Comparison of ENCODE assay signal across 31 mouse cellular contexts in genomic region chr16:16438436-16438835, GRCm38 (mm10).
A peak's percentile ranks its signal among the peaks of the same experiment; 100 is the strongest.
DNase-seq lines count a peak whose midpoint lies in the region; ATAC-seq and TF ChIP-seq lines count a peak whose summit lies in the region.
"Had no signal": no experiment of that assay in that cellular context is flagged by ENCODE, and none has a peak within 500 bp of the region (broad histone marks: within the 10 kb centered on the region; RNA-seq: fewer than 3 reads in every experiment).

No protein-coding gene starts in this region.

- H3K4me3 ChIP-seq in hindbrain, embryonic 11.5 days (ENCODE audit: low read depth, low read length), result no peak overlapping the region
- H3K4me3 ChIP-seq in hindbrain, postnatal 0 days (ENCODE audit: low read length), result no peak overlapping the region
- no peak overlapping the region for H3K4me3 ChIP-seq in embryonic facial prominence, embryonic 11.5 days (ENCODE audit: low read depth, low read length)
- H3K4me3 ChIP-seq: forebrain, embryonic 15.5 days; gastrocnemius, adult 2 months; heart, adult 2 months; heart, embryonic 13.5 days; hindbrain, embryonic 10.5 days; kidney, embryonic 15.5 days; liver, embryonic 15.5 days; lung, embryonic 15.5 days; midbrain, embryonic 12.5 days; myocyte; neural tube, embryonic 12.5 days had no signal

- no peaks in the 10 kb centered on the region for H3K4me1 ChIP-seq in hindbrain, embryonic 11.5 days (replicated peaks; ENCODE audit: control insufficient read depth, insufficient read depth, low read length)
- no peaks in the 10 kb centered on the region for H3K4me1 ChIP-seq in hindbrain, postnatal 0 days (ENCODE audit: insufficient read depth, low read length)
- no peaks in the 10 kb centered on the region for H3K4me1 ChIP-seq in embryonic facial prominence, embryonic 11.5 days (ENCODE audit: control insufficient read depth, insufficient read depth, low read length)
- H3K4me1 ChIP-seq: forebrain, embryonic 15.5 days; heart, embryonic 13.5 days; hindbrain, embryonic 10.5 days; kidney, embryonic 15.5 days; liver, embryonic 15.5 days; lung, embryonic 15.5 days; midbrain, embryonic 12.5 days; neural tube, embryonic 12.5 days had no signal

- H3K4me2 ChIP-seq in hindbrain, embryonic 11.5 days (replicated peaks; ENCODE audit: low read depth, low read length), result no peak overlapping the region
- H3K4me2 ChIP-seq in hindbrain, postnatal 0 days (ENCODE audit: low read depth, low read length), result no peak overlapping the region
- no peak overlapping the region for H3K4me2 ChIP-seq in embryonic facial prominence, embryonic 11.5 days (ENCODE audit: low read depth, low read length)
- H3K4me2 ChIP-seq: forebrain, embryonic 15.5 days; heart, embryonic 13.5 days; kidney, embryonic 15.5 days; liver, embryonic 15.5 days; lung, embryonic 15.5 days; midbrain, embryonic 12.5 days; neural tube, embryonic 12.5 days had no signal

- peak; percentile 9 for DNase-seq in hindbrain, embryonic 11.5 days (ENCODE audit: low spot score)
- no peak for DNase-seq in hindbrain, postnatal 0 days (ENCODE audit: low spot score)
- DNase-seq in embryo, embryonic 10 days (ENCODE audit: low spot score), result peak; percentile 5
- peak; percentile 70 for DNase-seq in embryonic facial prominence, embryonic 11.5 days (ENCODE audit: low spot score)
- DNase-seq in mesoderm, embryonic 11.5 days (ENCODE audit: low read depth, low spot score), result peak; percentile 13
- DNase-seq in retina, embryonic 14.5 days (ENCODE audit: low spot score), result no peak
- no peak for DNase-seq in spleen, postnatal 4 days (ENCODE audit: low spot score in 2 of 2)
- DNase-seq: adrenal gland, postnatal 10 days; cerebellum, adult 8-10 months; cerebellum, postnatal 25 days; gastrocnemius, adult 2 months; gastrocnemius, postnatal 36 days; heart, adult 2 months; heart, postnatal 10 days; kidney, adult 18-20 months; kidney, postnatal 36 days; left cerebral cortex, postnatal 4 days; liver; right cerebral cortex, postnatal 4 days; thymus, adult 2 months had no signal

- H3K9ac ChIP-seq in hindbrain, embryonic 11.5 days (ENCODE audit: low read depth, low read length), result no peak overlapping the region
- H3K9ac ChIP-seq in hindbrain, postnatal 0 days (replicated peaks; ENCODE audit: low read length), result no peak overlapping the region
- H3K9ac ChIP-seq in embryonic facial prominence, embryonic 11.5 days (replicated peaks; ENCODE audit: low read length), result no peak overlapping the region
- H3K9ac ChIP-seq: forebrain, embryonic 15.5 days; heart, embryonic 13.5 days; kidney, embryonic 15.5 days; liver, embryonic 15.5 days; lung, embryonic 15.5 days; midbrain, embryonic 12.5 days; neural tube, embryonic 12.5 days had no signal

- 75% methylated on average over 1 of the region's 1 CpGs for WGBS in hindbrain, embryonic 11.5 days
- 68% methylated on average over 1 of the region's 1 CpGs for WGBS in hindbrain, postnatal 0 days
- 19% methylated on average over 1 of the region's 1 CpGs for WGBS in embryonic facial prominence, embryonic 11.5 days

- H3K27ac ChIP-seq in hindbrain, embryonic 11.5 days (ENCODE audit: low read depth, low read length), result no peak overlapping the region
- H3K27ac ChIP-seq in hindbrain, postnatal 0 days, result no peak overlapping the region
- H3K27ac ChIP-seq in embryonic facial prominence, embryonic 11.5 days (replicated peaks; ENCODE audit: low read depth, low read length), result no peak overlapping the region
- H3K27ac ChIP-seq: forebrain, embryonic 15.5 days; gastrocnemius, adult 2 months; heart, adult 2 months; heart, embryonic 13.5 days; hindbrain, embryonic 10.5 days; kidney, embryonic 15.5 days; liver, embryonic 15.5 days; lung, embryonic 15.5 days; midbrain, embryonic 12.5 days; neural tube, embryonic 12.5 days had no signal

- H3K9me3 ChIP-seq in hindbrain, embryonic 11.5 days (ENCODE audit: control insufficient read depth, low read length), result no peaks in the 10 kb centered on the region
- no peaks in the 10 kb centered on the region for H3K9me3 ChIP-seq in hindbrain, postnatal 0 days (ENCODE audit: low read length)
- no peaks in the 10 kb centered on the region for H3K9me3 ChIP-seq in embryonic facial prominence, embryonic 11.5 days (replicated peaks; ENCODE audit: control insufficient read depth, low read length)
- H3K9me3 ChIP-seq: forebrain, embryonic 15.5 days; heart, embryonic 13.5 days; hindbrain, embryonic 10.5 days; kidney, embryonic 15.5 days; liver, embryonic 15.5 days; lung, embryonic 15.5 days; midbrain, embryonic 12.5 days; neural tube, embryonic 12.5 days had no signal

- TF ChIP-seq CTCF in hindbrain, postnatal 0 days (IDR thresholded peaks at IDR 0.05; ENCODE audit: low read depth), result no peak

- no peak for ATAC-seq in hindbrain, embryonic 11.5 days (ENCODE audit: low FRiP score)
- ATAC-seq in hindbrain, postnatal 0 days, result no peak
- ATAC-seq in embryonic facial prominence, embryonic 11.5 days (replicated peaks; ENCODE audit: insufficient number of reproducible peaks, low FRiP score, low TSS enrichment, low read depth), result no peak
- ATAC-seq: forebrain, embryonic 15.5 days; inflammation-experienced regulatory T-cells, adult 6 months; Patski had no signal

- no peaks in the 10 kb centered on the region for H3K27me3 ChIP-seq in hindbrain, embryonic 11.5 days (ENCODE audit: control insufficient read depth, insufficient read depth, low read length)
- no peaks in the 10 kb centered on the region for H3K27me3 ChIP-seq in hindbrain, postnatal 0 days (ENCODE audit: insufficient read depth, low read length)
- H3K27me3 ChIP-seq in embryonic facial prominence, embryonic 11.5 days (ENCODE audit: control insufficient read depth, insufficient read depth, low read length), result no peaks in the 10 kb centered on the region
- H3K27me3 ChIP-seq: forebrain, embryonic 15.5 days; heart, embryonic 13.5 days; kidney, embryonic 15.5 days; liver, embryonic 15.5 days; lung, embryonic 15.5 days; midbrain, embryonic 12.5 days; neural tube, embryonic 12.5 days; Patski had no signal

- no peaks in the 10 kb centered on the region for H3K36me3 ChIP-seq in hindbrain, embryonic 11.5 days (ENCODE audit: control insufficient read depth, insufficient read depth, low read length)
- peaks cover 13% of the 10 kb centered on the region for H3K36me3 ChIP-seq in hindbrain, postnatal 0 days (ENCODE audit: insufficient read depth, low read length)
- H3K36me3 ChIP-seq in embryonic facial prominence, embryonic 11.5 days (replicated peaks; ENCODE audit: control insufficient read depth, insufficient read depth, low read depth, low read length), result no peaks in the 10 kb centered on the region
- H3K36me3 ChIP-seq: lung, embryonic 15.5 days had no signal

Comparison
In these comparisons a context has a peak if more than half of its experiments do, and no peak if none do; other contexts are left out.
1. DNase-seq: peak in hindbrain, embryonic 11.5 days (single experiment), embryo, embryonic 10 days (single experiment), embryonic facial prominence, embryonic 11.5 days (single experiment) and mesoderm, embryonic 11.5 days (single experiment); none in hindbrain, postnatal 0 days (single experiment), retina, embryonic 14.5 days (single experiment) and spleen, postnatal 4 days (0 of 2).